Mouse (Mus musculus) spleen, adult 2 months (tissue): Measurements from ENCODE around the gene Slc44a3.

Experiments
- CTCF ChIP-seq: fragments of 200-500 bp; IDR thresholded peaks from 2 replicates; pipeline ENCODE4 v1.5.1; 2011; ENCODE audit warnings: mild to moderate bottlenecking, inconsistent platforms; ENCODE audit not compliant: insufficient read depth, insufficient read length, insufficient replicate concordance; ENCODE audit errors: extremely low read depth
- POLR2A ChIP-seq: fragments of 200-500 bp; IDR thresholded peaks from 2 replicates; pipeline ENCODE4 v1.6.1; 2011; ENCODE audit warnings: low read depth, low read length, inconsistent platforms

DNA sequence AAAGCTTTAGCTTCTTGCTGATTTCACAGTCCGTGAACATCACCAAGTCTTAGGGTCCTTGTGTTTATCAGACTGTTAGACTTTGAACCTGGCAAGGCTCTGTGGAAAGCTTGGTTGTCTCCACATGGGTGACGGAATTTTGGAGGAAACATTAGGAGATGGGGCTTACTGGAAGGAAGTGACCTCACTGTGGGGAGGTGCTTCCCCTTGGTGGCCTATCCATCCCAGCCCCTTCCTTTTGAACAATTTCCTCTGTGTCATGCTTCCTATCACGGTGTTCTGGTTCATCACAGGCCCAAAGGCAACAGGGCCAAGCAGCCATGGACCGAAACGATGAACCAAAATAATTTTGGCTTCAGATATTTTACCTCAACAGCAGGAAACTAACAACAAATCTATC lies 89.9 kb downstream of the Slc44a3 start:
- TF ChIP-seq POLR2A (no peak), CTCF (no peak)
